Mouse (Mus musculus) left cerebral cortex, postnatal 14 days (tissue): ENCODE data around the gene Aldh1b1. TPM values are rescaled to one million over a fixed set of nuclear protein-coding genes. Genes with fewer than 3 reads are reported as not detected.
A peak's percentile ranks its signal among the peaks of the same experiment; 100 is the strongest.

ENCODE experiments used
- DNase-seq, 2 experiments: peaks; one replicate each; pipeline ENCODE4 v3.0.0; 2021 to 2022; ENCODE audit warnings: low spot score in 2 of 2, mixed read lengths in 1 of 2
- intact Hi-C: fragments of 180-260 bp; cut with DNase I; formaldehyde crosslinking; loops from one replicate; pipeline ENCODE4 v1.15.1; 2025
- total RNA-seq, 2 experiments: library from RNA; stranded (reverse); gene quantifications; 2 replicates each; pipeline ENCODE4 v1.2.3; 2021

The Aldh1b1 gene
- total RNA-seq, 2 experiments from 2014 or later: 9.6 to 10.5 TPM

GRCm38 (mm10) chr4:45820074-45820830 lies 21.4 kb downstream of the Aldh1b1 start:
- intact Hi-C loops: no loop called here
- peak; percentile 77 to 78 for DNase-seq

DNA sequence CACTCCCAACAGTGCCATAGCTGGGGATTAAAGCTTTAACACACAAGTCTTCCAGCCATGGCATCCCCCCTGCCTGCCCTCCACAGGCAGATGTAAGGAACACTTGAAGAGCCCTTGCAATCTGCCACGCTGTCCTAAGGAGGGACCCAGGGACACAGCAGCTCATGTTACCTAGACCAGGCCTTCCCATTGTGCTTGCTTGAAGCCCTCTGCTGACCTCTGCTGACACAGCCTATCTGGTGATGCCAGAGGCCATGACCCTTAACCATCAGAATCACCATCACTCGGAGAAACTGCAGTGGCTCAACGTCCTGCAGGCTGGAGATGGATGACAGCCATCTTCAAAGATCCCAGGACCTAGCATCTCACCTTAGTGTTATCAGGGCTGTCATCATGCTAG lies 23.2 kb downstream of the Aldh1b1 start:
- no peak for DNase-seq
- intact Hi-C loops: no loop called here

GRCm38 (mm10) chr4:45822781-45823575 lies 24.2 kb downstream of the Aldh1b1 start:
- DNase-seq: no peak
- intact Hi-C loops: no loop called here

GRCm38 (mm10) chr4:45824049-45824760 lies 25.4 kb downstream of the Aldh1b1 start:
- DNase-seq: no peak
- intact Hi-C loops: no loop called here

DNA sequence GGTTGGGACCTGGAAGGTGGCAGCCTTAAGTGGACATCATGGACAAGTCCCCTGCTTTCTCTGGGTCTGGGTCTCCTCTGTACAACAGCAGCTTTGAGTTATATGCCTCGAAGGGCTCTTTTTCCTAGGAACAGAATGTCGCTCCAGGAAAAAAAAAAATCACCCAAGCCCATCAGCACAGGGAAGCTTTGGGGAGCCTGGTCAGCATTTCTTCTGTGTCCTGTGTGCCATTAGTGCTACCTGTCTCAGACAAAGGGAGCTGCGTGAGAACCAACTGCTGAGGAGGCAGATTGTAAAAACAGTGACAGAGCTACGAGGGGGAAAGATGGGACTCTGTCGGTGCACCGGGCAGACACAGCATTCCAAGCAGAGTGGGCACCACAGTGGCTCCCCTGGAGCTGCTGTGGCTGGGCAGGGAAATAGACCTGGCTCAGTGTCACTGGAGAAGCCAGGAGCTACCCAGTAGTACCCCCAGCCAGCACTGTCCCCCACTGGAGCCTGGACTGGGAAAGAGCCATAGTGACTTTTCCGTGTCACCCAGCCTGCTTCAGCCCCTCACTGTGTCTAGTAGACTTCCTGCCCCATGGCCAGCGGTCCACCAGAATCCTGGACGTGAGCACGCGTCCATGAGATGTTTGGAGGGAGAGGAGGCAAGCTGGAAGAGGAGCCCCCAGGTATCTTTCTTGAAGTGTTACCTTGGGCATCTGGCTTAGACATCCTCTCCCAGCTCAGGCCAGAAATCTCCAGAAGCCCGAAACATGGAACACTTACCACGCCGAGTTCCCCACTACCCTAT lies 26.1 kb downstream of the Aldh1b1 start:
- intact Hi-C loops: no loop called here
- DNase-seq: no peak

DNA sequence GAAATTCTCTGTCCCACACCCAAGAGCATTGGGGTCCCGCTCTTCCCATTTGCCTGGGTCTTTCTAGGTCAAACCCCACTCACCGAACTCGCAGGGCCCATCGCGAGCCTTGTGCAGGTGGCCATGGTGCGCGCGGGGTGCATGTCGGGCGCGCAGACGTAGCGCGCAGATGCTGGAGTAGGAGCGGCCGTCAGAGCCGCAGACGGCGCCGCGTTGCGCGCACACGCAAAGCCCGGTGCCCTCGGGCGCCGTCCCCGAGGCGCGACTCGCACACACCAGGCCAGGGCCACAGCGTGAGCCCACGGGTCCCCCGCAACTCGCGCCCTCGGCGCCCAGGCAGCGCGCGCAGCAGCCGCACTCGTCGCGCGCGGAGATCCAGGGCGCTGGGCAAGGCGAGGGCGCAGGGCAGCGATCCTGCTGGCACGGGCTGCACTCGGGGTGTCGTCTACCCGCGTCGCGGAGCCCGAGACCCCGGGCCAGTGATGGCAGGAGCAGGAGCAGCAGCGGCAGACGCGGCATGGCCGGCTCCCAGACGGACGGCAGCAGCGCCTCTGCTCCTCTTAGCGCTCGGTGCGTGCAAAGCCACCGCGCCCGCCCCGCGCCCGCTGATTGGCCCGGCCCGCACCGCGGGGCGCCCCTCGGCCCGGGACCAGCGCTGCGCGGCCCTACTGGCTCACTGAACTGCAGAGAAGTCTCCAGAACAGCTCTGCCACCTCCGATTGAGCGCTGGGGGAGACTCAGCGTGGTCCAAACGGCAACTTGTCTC lies 27.6 kb downstream of the Aldh1b1 start, which contains the start of gene Igfbpl1:
Gene Igfbpl1, minus strand, starts transcription at position 649 of the 766 bp plus-strand sequence.
- DNase-seq: no peak
- intact Hi-C loops: no loop called here

DNA sequence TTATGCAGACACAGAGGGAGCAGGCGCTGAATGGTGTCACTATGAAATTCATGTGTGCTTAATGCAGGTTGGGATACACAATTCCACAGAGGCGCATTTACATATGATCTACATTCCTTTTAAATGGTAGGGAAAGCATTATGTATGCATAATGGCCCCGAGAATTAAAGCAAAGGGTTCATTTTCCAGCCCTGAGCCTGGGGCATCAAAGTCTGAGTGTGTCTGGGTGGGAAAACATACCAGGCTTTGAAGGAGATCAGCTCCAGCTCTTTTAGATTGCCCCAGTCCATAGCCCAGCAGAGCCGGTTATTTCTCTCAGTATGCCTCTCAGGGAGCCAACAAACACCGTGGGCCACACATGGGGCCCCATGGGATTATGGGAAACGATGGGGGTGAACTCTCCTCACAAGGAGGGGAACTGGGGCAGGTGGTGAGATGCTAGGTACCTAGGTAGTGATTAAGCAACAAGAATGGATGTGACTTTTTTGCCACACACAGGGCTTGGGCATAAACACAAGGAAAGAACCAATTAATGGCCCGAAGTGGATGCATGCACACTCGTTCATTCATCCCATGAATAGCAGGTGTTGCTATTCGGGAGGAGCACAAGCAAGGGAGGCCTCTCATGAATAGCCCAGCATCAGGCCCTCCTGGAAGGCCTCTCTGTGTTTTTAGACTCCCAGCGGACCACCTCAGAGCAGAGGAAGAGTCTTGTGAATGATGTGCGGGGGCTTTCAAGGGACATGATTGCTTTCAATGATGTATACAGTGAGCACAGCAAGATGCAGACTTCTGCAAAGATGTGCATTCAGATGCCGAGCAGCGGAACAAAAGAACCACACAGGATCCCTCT lies 31.3 kb downstream of the Aldh1b1 start:
- intact Hi-C loops: no loop called here
- no peak for DNase-seq

- peak; percentile 55 to 87 for DNase-seq
- intact Hi-C loops: no loop called here
These were observed 33.2 kb downstream of the Aldh1b1 start for GRCm38 (mm10) chr4:45831996-45832395.

- DNase-seq: no peak
- intact Hi-C loops: no loop called here
These were observed 34.6 kb downstream of the Aldh1b1 start for GRCm38 (mm10) chr4:45833461-45833860.

DNA sequence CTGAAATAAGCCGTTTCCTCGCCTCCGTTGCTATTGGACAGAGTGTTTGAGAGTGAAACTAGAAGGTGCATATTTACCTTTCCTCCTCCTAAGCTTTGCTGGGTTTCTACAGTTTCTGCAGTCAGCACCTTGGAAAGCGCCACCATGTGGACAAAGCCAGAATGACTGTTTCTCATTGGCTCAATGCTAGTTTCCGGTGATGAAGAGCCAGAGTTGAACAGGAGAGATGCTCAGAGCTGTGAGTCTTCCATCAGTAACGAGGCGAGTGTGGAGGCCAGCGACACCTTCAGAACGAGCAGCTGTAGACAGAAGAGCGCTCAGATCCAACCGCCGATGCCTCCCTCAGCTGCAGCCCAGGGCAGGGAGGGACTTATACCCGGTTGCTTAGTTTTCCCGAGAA lies 45.5 kb downstream of the Aldh1b1 start:
- intact Hi-C loops: no loop called here
- peak in 1 of 2 experiments; percentile 63 for DNase-seq

DNA sequence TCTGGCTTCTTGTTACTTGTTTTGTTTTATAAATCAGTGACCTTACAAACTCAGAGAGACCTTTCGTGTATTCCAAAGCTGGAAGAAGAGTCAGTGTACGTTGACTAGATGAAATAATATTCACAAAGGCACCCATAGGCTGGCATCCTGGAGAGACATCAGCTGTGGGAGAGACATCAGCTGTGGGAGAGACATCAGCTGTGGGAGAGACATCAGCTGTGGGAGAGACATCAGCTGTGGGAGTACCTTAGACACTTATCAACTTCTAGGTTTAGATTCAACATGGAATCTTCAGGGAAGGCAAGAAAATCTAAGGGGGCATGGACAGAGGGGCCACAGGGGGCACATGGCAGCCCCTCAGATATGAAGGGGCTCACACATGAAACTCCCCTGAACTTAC lies 47.4 kb downstream of the Aldh1b1 start:
- intact Hi-C loops: no loop called here
- no peak for DNase-seq

- intact Hi-C loops: no loop called here
- DNase-seq: no peak
These were observed 49.4 kb downstream of the Aldh1b1 start, which contains the start of gene Stra6l for GRCm38 (mm10) chr4:45848109-45848824. Gene Stra6l, plus strand, starts transcription at chr4:45848664.

DNA sequence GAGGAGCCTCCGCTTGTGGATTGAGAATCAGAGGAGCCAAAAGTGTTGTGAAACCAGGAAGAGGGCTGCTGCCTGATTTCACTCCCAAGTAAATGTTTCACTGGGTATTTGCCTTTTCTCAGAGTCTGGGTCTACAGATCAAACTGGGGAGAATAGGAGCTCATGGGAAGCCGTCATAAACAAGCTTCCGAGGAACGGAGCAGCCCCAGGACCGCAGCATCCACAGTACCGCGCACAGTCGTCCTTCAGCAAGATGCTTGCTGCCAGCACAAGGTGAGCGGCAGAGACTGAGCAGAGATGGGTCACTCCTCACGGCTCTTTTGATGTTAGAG lies 50.0 kb downstream of the Aldh1b1 start:
- DNase-seq: no peak
- intact Hi-C loops: no loop called here

DNA sequence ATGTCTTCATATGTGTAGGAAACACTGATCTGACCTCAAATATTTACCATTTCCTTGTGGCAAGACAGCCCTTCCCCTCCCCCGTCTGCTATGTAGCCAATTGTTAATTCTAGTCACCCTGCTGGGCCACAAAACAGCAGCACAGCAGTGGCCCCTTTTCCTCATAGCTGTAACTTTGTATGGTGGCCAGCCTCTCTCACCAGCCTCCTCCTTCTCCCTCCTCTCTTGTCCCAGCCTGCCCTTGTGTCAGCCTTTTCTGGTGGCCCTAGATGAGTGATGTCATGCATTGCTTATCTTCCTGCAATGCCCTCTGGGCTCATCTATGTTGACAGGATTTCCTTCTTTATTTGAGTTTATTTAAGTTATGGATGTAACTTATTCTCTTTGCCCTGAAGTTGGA lies 50.6 kb downstream of the Aldh1b1 start:
- intact Hi-C loops: no loop called here

DNA sequence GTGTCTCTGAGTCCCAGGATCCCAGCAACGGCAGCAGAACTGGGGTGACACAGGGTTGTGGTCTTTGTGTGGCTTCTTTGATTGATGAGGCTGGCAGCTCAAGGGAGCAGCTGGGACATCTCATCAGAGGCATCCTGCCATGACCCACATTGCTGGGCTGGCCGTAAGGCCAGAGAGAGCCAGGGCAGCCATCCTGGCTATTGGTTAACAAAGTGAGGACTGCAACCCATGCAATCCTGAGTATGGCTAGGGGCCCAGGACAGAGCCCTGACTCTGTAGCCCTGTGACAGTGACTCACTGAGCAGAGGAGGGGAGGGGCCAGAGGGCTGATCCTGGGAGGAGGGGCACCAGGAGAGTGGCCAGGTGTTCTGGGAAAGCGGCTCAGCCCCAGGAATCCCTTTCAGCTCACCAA lies 52.8 kb downstream of the Aldh1b1 start:
- intact Hi-C loops: loop anchor here (10.0 kb wide), 2 partner anchors 67 to 567 kb away; no protein-coding TSS in a partner anchor
- DNase-seq: no peak

More for the DNA sequence above, 50.6 kb downstream of the Aldh1b1 start:
- DNase-seq: no peak

GRCm38 (mm10) chr4:45853496-45854246 lies 54.8 kb downstream of the Aldh1b1 start:
- intact Hi-C loops: loop anchor here (10.0 kb wide), 2 partner anchors 69 to 569 kb away; no protein-coding TSS in a partner anchor
- no peak for DNase-seq
